Mouse (Mus musculus) stomach, postnatal 0 days (tissue): Measurements from ENCODE around the gene Esrp2. TPM values are rescaled to one million over a fixed set of nuclear protein-coding genes. Genes with fewer than 3 reads are reported as not detected.

Experiments
- ATAC-seq: fragments of 200-750 bp; cut with Nextera tagmentation; 2 replicates; pipeline ENCODE4 v1.8.0; 2017; ENCODE audit not compliant: low FRiP score, low TSS enrichment
- DNase-seq: peaks from one replicate; pipeline ENCODE4 v3.0.0-alpha.2; 2016; ENCODE audit warnings: low spot score
- H3K27ac ChIP-seq: fragments of 300-500 bp; sonication (generic); replicated peaks from 2 replicates; pipeline ENCODE4 v1.5.1; 2014; ENCODE audit warnings: mild to moderate bottlenecking, control low read depth
- H3K27me3 ChIP-seq: fragments of 300-500 bp; sonication (generic); 2 replicates; pipeline ENCODE4 v1.6.1; 2014; ENCODE audit warnings: low read length; ENCODE audit not compliant: control insufficient read depth, insufficient read depth
- H3K36me3 ChIP-seq: fragments of 300-500 bp; sonication (generic); 2 replicates; pipeline ENCODE4 v1.6.1; 2014; ENCODE audit warnings: low read length, mixed read lengths; ENCODE audit not compliant: control insufficient read depth, insufficient read depth
- H3K4me1 ChIP-seq: fragments of 300-500 bp; sonication (generic); replicated peaks from 2 replicates; pipeline ENCODE4 v1.6.1; 2014; ENCODE audit warnings: antibody characterized with exemption; ENCODE audit not compliant: control insufficient read depth, insufficient read depth
- H3K4me2 ChIP-seq: fragments of 300-500 bp; sonication (generic); replicated peaks from 2 replicates; pipeline ENCODE4 v1.6.1; 2014; ENCODE audit warnings: low read depth, mild to moderate bottlenecking, control low read depth, moderate library complexity
- H3K4me3 ChIP-seq: fragments of 300-500 bp; sonication (generic); 2 replicates; pipeline ENCODE4 v1.5.1; 2014; ENCODE audit warnings: low read depth, low read length, control low read depth
- H3K9ac ChIP-seq: fragments of 300-500 bp; sonication (generic); 2 replicates; pipeline ENCODE4 v1.6.1; 2014; ENCODE audit warnings: mild to moderate bottlenecking, low read length, control low read depth, mixed read lengths
- H3K9me3 ChIP-seq: fragments of 300-500 bp; sonication (generic); 2 replicates; pipeline ENCODE4 v1.6.1; 2016; ENCODE audit warnings: low read length; ENCODE audit not compliant: control insufficient read depth
- CTCF ChIP-seq: IDR thresholded peaks from 2 replicates; pipeline ENCODE4 v1.5.1; 2016; ENCODE audit warnings: antibody characterized with exemption, low read depth, mild to moderate bottlenecking, moderate library complexity
- EP300 ChIP-seq: optimal IDR thresholded peaks from 2 replicates; pipeline ENCODE3; 2016; ENCODE audit warnings: antibody characterized with exemption
- WGBS: fragments of 180-500 bp; shearing (Covaris S2); extraction: QIAGEN DNeasy Blood & Tissue Kit; methylation state at CpG from one replicate; pipeline ENCODE4 v1.1.7; 2014; 5-methylcytosine and 5-hydroxymethylcytosine counted together
- polyA plus RNA-seq: library from polyadenylated mRNA; unstranded; fragments of >200 nt; fragmentation: Nextera tagmentation; extraction: Ambion mirVana; gene quantifications from 2 replicates; pipeline ENCODE4 v1.2.1, GENCODE M21; 2015

Esrp2 gene
- polyA plus RNA-seq, 1 experiment from 2014 or later: 38.9 TPM

DNA sequence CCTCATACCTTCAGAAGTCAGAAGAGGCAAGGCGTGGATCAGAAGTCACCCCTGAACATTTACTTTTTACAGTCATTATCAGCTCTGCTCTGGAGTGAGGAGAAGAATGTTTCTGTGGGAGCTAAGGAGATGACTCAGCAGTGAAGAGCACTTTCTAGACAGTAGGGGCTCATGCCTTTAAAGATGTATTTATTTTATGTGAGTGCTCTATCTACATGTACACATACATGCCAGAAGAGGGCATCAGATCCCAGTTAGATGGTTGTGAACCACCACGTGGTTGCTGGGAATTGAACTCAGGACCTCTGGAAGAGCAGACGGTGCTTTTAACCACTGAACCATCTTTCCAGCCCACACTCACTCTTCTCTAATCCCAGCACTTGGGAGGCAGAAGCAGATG, 9.7 kb downstream of the Esrp2 start:
- DNase-seq: no peak

GRCm38 (mm10) chr8:106126055-106126454, 10.7 kb downstream of the Esrp2 start:
- H3K4me1 ChIP-seq: no peaks in the 10 kb centered on the region
- H3K27me3 ChIP-seq: no peaks in the 10 kb centered on the region
- no peak overlapping the region for H3K27ac ChIP-seq
- no peaks in the 10 kb centered on the region for H3K9me3 ChIP-seq
- no peak overlapping the region for H3K4me2 ChIP-seq
- DNase-seq (no peak), ATAC-seq (no peak)
- TF ChIP-seq CTCF (no peak), EP300 (no peak)
- H3K4me3 ChIP-seq: no peak overlapping the region
- no peak overlapping the region for H3K9ac ChIP-seq
- peaks cover 7% of the 10 kb centered on the region for H3K36me3 ChIP-seq
- 90% methylated on average over 1 of the region's 1 CpGs for WGBS

More for the DNA sequence above, 9.7 kb downstream of the Esrp2 start:
- Histone ChIP-seq H3K4me2 (no peak overlapping the region), H3K9ac (no peak overlapping the region), H3K27me3 (no peaks in the 10 kb centered on the region), H3K4me3 (no peak overlapping the region), H3K36me3 (peaks cover 8% of the 10 kb centered on the region), H3K4me1 (no peaks in the 10 kb centered on the region), H3K27ac (no peak overlapping the region), H3K9me3 (no peaks in the 10 kb centered on the region)
- 0 out of 2 replicates have a peak, but pooled peaks have one; percentile 13 for ATAC-seq
- WGBS: 64% methylated on average over 3 of the region's 3 CpGs
- no peak for TF ChIP-seq EP300
- peak; percentile 46 for TF ChIP-seq CTCF

DNA sequence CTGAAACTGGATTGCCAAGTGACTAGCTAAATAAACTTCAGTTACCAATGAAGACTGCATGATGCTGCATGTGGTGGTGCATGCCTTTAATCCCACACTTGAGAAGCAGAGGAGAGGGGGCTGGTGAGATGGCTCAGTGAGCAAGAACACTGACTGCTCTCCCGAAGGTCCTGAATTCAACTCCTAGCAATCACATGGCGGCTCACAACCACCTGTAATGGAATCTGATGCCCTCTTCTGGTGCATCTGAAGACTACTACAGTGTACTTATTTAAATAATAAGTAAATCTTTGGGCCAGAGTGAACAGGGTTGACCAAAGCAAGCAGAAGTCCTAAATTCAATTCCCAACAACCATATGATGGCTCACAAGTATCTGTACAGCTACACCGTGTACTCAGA, 13.3 kb downstream of the Esrp2 start:
- H3K9ac ChIP-seq: no peak overlapping the region
- H3K36me3 ChIP-seq: peaks cover 7% of the 10 kb centered on the region
- H3K27ac ChIP-seq: no peak overlapping the region
- no peak for ATAC-seq
- no peak overlapping the region for H3K4me3 ChIP-seq
- DNase-seq: no peak
- TF ChIP-seq EP300: no peak
- peak; percentile 33 for TF ChIP-seq CTCF
- H3K4me1 ChIP-seq: no peaks in the 10 kb centered on the region
- no peak overlapping the region for H3K4me2 ChIP-seq
- H3K9me3 ChIP-seq: no peaks in the 10 kb centered on the region
- WGBS: 80% methylated on average over 3 of the region's 3 CpGs
- no peaks in the 10 kb centered on the region for H3K27me3 ChIP-seq

- no peaks in the 10 kb centered on the region for H3K9me3 ChIP-seq
- ATAC-seq: no peak
Measured at GRCm38 (mm10) chr8:106115897-106116296, 20.9 kb downstream of the Esrp2 start.

GRCm38 (mm10) chr8:106112514-106112913, 24.3 kb downstream of the Esrp2 start:
- ATAC-seq (no peak), DNase-seq (no peak)
- H3K4me3 ChIP-seq: no peak overlapping the region
- no peaks in the 10 kb centered on the region for H3K9me3 ChIP-seq
- peaks cover 10% of the 10 kb centered on the region; the same call in 1 of the 2 replicates for H3K36me3 ChIP-seq
- H3K9ac ChIP-seq: no peak overlapping the region
- H3K27me3 ChIP-seq: no peaks in the 10 kb centered on the region
- no peak overlapping the region for H3K4me2 ChIP-seq
- 76% methylated on average over 1 of the region's 1 CpGs for WGBS
- no peak for TF ChIP-seq EP300
- TF ChIP-seq CTCF: peak; percentile 8; the same call in 1 of the 2 replicates
- H3K27ac ChIP-seq: no peak overlapping the region
- H3K4me1 ChIP-seq: no peaks in the 10 kb centered on the region

More at GRCm38 (mm10) chr8:106115897-106116296, 20.9 kb downstream of the Esrp2 start:
- Histone ChIP-seq H3K27ac (no peak overlapping the region), H3K4me1 (no peaks in the 10 kb centered on the region), H3K27me3 (no peaks in the 10 kb centered on the region), H3K4me2 (no peak overlapping the region), H3K9ac (no peak overlapping the region), H3K4me3 (no peak overlapping the region), H3K36me3 (peaks cover 7% of the 10 kb centered on the region; the same call in 1 of the 2 replicates)
- DNase-seq: peak; percentile 56
- TF ChIP-seq EP300 (no peak), CTCF (peak; percentile 69)
- 95% methylated on average over 3 of the region's 3 CpGs for WGBS

DNA sequence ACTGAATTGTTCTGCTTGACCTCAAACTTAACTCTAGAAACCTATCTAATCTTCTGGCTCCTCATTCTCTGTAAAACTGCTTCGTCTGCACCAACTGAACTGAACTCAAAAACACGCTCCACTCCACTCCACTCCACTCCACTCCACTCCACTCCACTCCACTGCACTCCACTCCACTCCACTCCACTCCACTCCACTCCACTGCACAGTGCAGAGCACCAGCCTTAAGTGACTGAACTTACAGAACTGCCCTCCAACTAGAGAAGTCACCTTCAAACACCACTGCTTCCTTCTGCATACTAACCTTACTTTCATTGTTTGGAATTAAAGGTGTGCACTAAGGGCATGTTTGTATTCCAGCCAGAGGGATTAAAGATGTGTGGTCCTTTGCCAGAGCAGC, 24.7 kb downstream of the Esrp2 start:
- H3K9ac ChIP-seq: no peak overlapping the region
- H3K9me3 ChIP-seq: no peaks in the 10 kb centered on the region
- peak; percentile 74; the same call in 1 of the 2 replicates for ATAC-seq
- DNase-seq: peak; percentile 17
- WGBS: 82% methylated on average over 2 of the region's 2 CpGs
- no peak overlapping the region for H3K4me3 ChIP-seq
- peaks cover 10% of the 10 kb centered on the region; the same call in 1 of the 2 replicates for H3K36me3 ChIP-seq
- H3K27ac ChIP-seq: no peak overlapping the region
- TF ChIP-seq EP300 (no peak), CTCF (no peak)
- no peak overlapping the region for H3K4me2 ChIP-seq
- no peaks in the 10 kb centered on the region for H3K27me3 ChIP-seq
- H3K4me1 ChIP-seq: no peaks in the 10 kb centered on the region
